Comparison of ENCODE assay signal across 30 mouse cellular contexts in genomic region chr15:11987892-11988291, GRCm38 (mm10). TPM values are rescaled to one million over a fixed set of nuclear protein-coding genes. Genes with fewer than 3 reads are reported as not detected.
A peak's percentile ranks its signal among the peaks of the same experiment; 100 is the strongest.
DNase-seq lines count a peak whose midpoint lies in the region; ATAC-seq and TF ChIP-seq lines count a peak whose summit lies in the region.
"Had no signal": no experiment of that assay in that cellular context is flagged by ENCODE, and none has a peak within 500 bp of the region (broad histone marks: within the 10 kb centered on the region; RNA-seq: fewer than 3 reads in every experiment).

No protein-coding gene starts in this region.

- peaks cover 37% of the 10 kb centered on the region for H3K36me3 ChIP-seq in lung, postnatal 0 days (ENCODE audit: insufficient read depth, low read length)

- DNase-seq in heart, adult 11 months: peak; percentile 13
- DNase-seq in heart, postnatal 4 days: no peak
- peak; percentile 82 for DNase-seq in lung, postnatal 0 days (ENCODE audit: low spot score)
- DNase-seq in lung, adult 2 months: no peak
- peak; percentile 50 for DNase-seq in lung, postnatal 25 days (ENCODE audit: low spot score)
- DNase-seq in adrenal gland, postnatal 10 days: no peak
- DNase-seq in gastrocnemius, postnatal 4 days (ENCODE audit: low spot score in 2 of 2): no peak
- DNase-seq: adrenal gland, adult 8-10 months; cerebellum, adult 9-10 months; cerebellum, postnatal 36 days; gastrocnemius, postnatal 14 days; heart, adult 18-20 months; heart, postnatal 36 days; kidney, adult 18-20 months; kidney, postnatal 36 days; left cerebral cortex, postnatal 4 days; liver, postnatal 0 days; right cerebral cortex, adult 18-20 months; spleen, adult 18-20 months; thymus, adult 18-20 months; thymus, postnatal 25 days had no signal

- TF ChIP-seq EP300 in lung, postnatal 0 days (IDR thresholded peaks at IDR 0.05): peak; percentile 85

- WGBS in lung, postnatal 0 days: 31% methylated on average over 2 of the region's 2 CpGs
- 39% methylated on average over 2 of the region's 2 CpGs for WGBS in lung, adult 2 months

- no peak overlapping the region for H3K9ac ChIP-seq in lung, postnatal 0 days (replicated peaks; ENCODE audit: low read depth)
- H3K9ac ChIP-seq: embryonic facial prominence, embryonic 12.5 days; hindbrain, embryonic 13.5 days; liver, embryonic 12.5 days; liver, postnatal 0 days; neural tube, embryonic 12.5 days had no signal

- peak overlapping the region; percentile 17 for H3K27ac ChIP-seq in lung, postnatal 0 days (ENCODE audit: low read length)
- H3K27ac ChIP-seq: embryonic facial prominence, embryonic 12.5 days; hindbrain, embryonic 13.5 days; layer of hippocampus, adult 2 months; liver, embryonic 12.5 days; neural tube, embryonic 12.5 days had no signal

- no peaks in the 10 kb centered on the region for H3K9me3 ChIP-seq in lung, postnatal 0 days (ENCODE audit: low read length)
- H3K9me3 ChIP-seq: embryonic facial prominence, embryonic 12.5 days; hindbrain, embryonic 13.5 days; liver, embryonic 12.5 days; neural tube, embryonic 12.5 days had no signal

- TF ChIP-seq CTCF in lung, postnatal 0 days (IDR thresholded peaks at IDR 0.05): no peak
- TF ChIP-seq CTCF in lung, adult 2 months (IDR thresholded peaks at IDR 0.05; ENCODE audit: insufficient read depth, low read length): no peak

- TF ChIP-seq POLR2A in lung, adult 2 months (IDR thresholded peaks at IDR 0.05; ENCODE audit: borderline replicate concordance, extremely low read depth, low read depth, low read length): no peak

- H3K4me1 ChIP-seq in lung, postnatal 0 days (ENCODE audit: insufficient read depth, low read depth, low read length): no peaks in the 10 kb centered on the region; the same call in 1 of the 2 replicates
- peaks cover 5% of the 10 kb centered on the region for H3K4me1 ChIP-seq in lung, adult 2 months (ENCODE audit: control insufficient read depth, insufficient read depth, low read length)
- H3K4me1 ChIP-seq: embryonic facial prominence, embryonic 12.5 days; liver, embryonic 12.5 days; neural tube, embryonic 12.5 days had no signal

- no peak overlapping the region for H3K4me3 ChIP-seq in lung, postnatal 0 days (ENCODE audit: low read depth, low read length)
- no peak overlapping the region for H3K4me3 ChIP-seq in lung, adult 2 months (replicated peaks; ENCODE audit: extremely low read depth, low read depth, low read length)
- H3K4me3 ChIP-seq: embryonic facial prominence, embryonic 12.5 days; erythroblast, embryonic 14.5 days; hindbrain, embryonic 13.5 days; layer of hippocampus, adult 2 months; liver, embryonic 12.5 days; myocyte; neural tube, embryonic 12.5 days had no signal

- H3K4me2 ChIP-seq in lung, postnatal 0 days (replicated peaks; ENCODE audit: low read depth, low read length): no peak overlapping the region
- H3K4me2 ChIP-seq: embryonic facial prominence, embryonic 12.5 days; heart, embryonic 11.5 days; hindbrain, embryonic 13.5 days; liver, embryonic 12.5 days; midbrain, embryonic 11.5 days; neural tube, embryonic 12.5 days had no signal

- H3K27me3 ChIP-seq in lung, postnatal 0 days (replicated peaks; ENCODE audit: insufficient read depth, low read length): no peaks in the 10 kb centered on the region
- H3K27me3 ChIP-seq: embryonic facial prominence, embryonic 12.5 days; hindbrain, embryonic 13.5 days; liver, embryonic 12.5 days; neural tube, embryonic 12.5 days had no signal

- peak; percentile 97 for ATAC-seq in lung, postnatal 0 days
- ATAC-seq: liver, embryonic 12.5 days; liver, postnatal 0 days had no signal

RNA-seq across cellular contexts. Expression of gene Sub1, which starts 8.9 kb away (rescaled TPM):
- 100 to 1,000 TPM; 183 to 198 TPM for total RNA-seq in heart, postnatal 4 days (2021)
- polyA plus RNA-seq in lung, postnatal 0 days (2015; fragmentation: Nextera tagmentation; extraction: Ambion mirVana): 608 and 620 TPM in 2 replicates
- 1.4 and 5.2 TPM in 2 replicates for polyA plus RNA-seq in lung, adult 2 months (2012; rRNA removed)
- total RNA-seq in adrenal gland, postnatal 10 days (2021): 100 to 1,000 TPM; 235 to 272 TPM
- 100 to 1,000 TPM; 186 to 196 TPM for total RNA-seq in gastrocnemius, postnatal 4 days (2021)

Comparison
In these comparisons a context has a peak if more than half of its experiments do, and no peak if none do; other contexts are left out.
1. DNase-seq: peak in heart, adult 11 months (single experiment), lung, postnatal 0 days (single experiment) and lung, postnatal 25 days (single experiment); none in heart, postnatal 4 days (single experiment), lung, adult 2 months (single experiment), adrenal gland, postnatal 10 days (single experiment) and gastrocnemius, postnatal 4 days (0 of 2).